Mouse (Mus musculus) heart, adult 9 months (tissue): ENCODE measurements around the gene Gm1113.

Experiments
- DNase-seq, 2 experiments: peaks; one replicate each; pipeline ENCODE4 v3.0.0; 2022; ENCODE audit warnings: low spot score in 2 of 2

Gene Gm1113

DNA sequence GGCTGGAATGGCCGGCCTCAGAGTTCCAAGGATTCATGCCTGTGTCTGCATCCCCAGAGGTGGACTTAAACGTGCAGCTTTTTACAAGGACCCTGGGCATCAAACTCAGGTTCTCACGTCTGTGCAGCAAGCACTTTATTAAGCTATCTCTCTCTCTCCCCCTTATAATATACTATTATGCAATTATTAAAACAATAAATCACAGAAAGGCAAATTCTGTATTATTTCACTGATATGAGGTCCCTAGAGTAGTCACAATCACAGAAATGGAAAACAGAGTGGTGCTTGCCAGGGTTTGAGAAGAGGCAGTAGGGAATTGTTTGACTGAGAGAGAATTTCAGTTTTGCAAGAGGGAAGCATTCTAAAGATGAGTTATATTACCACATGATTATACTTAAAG is 11.1 kb upstream of the Gm1113 start:
- DNase-seq = no peak

DNA sequence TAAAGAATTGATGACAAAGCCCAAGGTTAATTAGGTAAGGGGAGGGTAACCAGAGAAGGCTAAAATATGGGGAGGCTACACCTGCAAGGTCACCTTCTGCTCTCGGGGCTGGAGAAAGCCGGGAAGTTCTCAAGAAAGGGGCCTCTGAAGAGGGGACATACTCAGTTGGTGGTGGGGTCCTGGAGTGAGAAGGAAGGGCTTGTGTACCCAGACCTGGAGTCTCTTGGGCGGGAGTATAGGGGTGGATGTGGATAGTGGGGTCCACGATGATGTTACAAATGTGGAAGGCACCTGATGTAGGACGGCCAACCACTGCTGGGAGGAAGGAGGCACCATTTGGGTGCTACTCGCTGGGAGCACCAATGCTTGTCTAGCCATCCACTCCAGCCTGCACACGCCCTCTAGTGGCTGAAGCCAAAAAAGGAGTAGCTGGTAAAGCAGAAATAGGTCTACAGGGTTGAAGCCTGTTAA is 5.9 kb upstream of the Gm1113 start:
- DNase-seq = peak; percentile 51 to 74

GRCm38 (mm10) chr9:35523541-35523940 is 5.5 kb upstream of the Gm1113 start:
- peak; percentile 71 to 78 for DNase-seq

- no peak for DNase-seq
These were observed 4.9 kb upstream of the Gm1113 start for GRCm38 (mm10) chr9:35522821-35523515.

- no peak for DNase-seq
These were observed 4.2 kb upstream of the Gm1113 start for GRCm38 (mm10) chr9:35522241-35522640.

DNA sequence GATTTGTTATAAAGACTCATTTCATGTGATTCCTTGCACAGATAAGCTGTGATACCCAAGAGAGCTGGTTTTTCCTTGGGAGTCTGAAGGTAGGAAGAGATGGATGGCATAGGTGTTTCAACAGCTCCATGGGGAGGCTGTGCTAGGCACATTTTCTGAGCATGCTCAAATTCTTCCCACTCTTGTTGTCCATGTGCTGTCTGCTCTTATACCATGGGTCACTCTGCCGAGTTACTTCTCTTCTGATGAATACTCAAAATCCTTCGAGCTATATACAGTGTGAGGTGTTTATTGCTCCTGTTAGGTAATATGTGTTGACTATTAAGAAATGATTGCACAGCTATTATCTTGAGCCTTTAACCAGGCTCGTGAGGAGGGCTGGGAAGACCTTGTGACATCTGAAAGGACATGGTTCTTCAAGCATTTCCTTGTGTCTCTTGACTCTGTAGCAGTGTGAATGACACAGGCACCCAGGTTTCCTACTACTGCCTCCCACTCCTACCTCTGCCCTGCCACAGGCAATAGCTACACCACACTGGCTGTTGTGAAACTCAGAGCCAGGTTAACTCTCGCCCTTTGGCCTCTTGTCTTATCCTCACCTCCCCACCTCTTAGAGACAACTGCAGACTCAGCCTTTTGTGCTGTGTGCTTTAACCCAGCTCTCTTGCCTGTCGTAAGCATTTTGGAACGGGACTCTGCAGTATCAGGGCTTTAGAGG is 2.7 kb upstream of the Gm1113 start:
- no peak for DNase-seq

DNA sequence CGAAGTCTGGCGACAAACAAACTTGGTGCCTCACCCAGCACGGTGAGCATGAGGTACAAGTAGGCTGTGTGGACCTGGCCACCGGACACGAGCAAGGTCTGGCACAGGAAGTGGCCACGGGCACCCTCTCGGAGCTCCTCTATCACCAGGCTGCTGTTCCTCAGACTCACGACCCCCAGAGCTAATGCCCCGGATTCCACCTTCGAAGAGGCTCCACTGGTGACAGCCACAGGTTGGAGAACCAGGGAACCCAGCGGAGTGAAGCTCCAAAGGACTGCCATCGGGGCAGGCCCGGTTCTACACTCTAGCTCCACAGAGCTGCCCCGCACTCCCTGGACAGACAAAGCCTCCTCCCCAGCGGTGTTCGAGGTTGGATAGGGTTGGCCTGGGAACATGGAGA is 1.4 kb downstream of the Gm1113 start:
- no peak for DNase-seq

GRCm38 (mm10) chr9:35516182-35516581 is 1.9 kb downstream of the Gm1113 start:
- DNase-seq = no peak

DNA sequence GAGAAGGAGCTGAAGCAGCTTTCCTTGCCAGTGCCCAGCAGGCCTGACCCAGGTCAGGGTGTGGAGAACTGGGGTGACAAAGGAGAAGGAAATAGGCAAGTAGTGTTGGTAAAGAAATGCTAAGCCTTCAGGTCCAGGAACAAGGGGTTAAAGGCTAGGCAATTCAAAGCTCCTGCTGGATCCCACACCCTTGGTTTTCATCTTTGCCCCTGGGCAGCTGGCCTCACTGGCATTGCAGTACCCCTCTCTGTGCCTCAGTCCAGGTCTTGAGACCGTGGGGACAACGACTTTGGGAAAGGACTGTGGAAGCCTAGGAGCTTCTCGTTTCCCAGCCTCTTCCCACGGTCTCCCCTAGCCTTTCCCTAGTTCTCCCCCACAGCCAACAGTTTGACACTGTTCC is 4.2 kb downstream of the Gm1113 start:
- DNase-seq = no peak

GRCm38 (mm10) chr9:35508234-35508633 is 9.8 kb downstream of the Gm1113 start:
- DNase-seq = peak; percentile 82 to 83

DNA sequence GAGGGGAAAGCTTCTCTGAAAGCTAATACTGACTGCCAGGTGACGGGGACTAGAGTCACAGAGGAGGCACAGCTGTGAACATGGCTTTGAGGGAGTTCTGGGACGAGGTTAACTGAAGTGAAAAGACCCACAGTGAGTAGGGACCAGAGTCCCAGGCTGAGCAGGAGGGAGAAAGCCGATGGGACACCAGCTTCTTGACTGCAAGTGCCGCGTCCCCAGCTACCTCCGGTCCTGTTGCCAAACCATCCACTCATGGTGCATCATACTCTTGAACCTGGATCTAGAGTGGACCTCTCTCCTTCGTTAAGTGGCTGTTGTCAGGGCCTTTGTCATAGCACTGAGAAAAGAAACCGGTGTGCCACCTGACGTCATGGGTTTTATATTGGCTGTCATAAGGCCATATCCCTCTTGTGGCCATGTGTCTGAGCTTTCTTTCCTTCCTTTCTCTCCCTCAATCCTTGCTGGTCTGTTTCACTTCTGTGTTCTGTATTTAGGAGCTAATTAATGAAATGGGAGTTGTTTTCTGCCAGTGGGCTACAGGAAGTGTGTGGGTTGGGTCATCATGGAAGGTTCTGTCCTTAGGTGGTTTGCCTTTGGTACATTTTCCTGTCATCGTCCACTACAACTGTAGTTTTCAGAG is 15.6 kb downstream of the Gm1113 start:
- DNase-seq = no peak

DNA sequence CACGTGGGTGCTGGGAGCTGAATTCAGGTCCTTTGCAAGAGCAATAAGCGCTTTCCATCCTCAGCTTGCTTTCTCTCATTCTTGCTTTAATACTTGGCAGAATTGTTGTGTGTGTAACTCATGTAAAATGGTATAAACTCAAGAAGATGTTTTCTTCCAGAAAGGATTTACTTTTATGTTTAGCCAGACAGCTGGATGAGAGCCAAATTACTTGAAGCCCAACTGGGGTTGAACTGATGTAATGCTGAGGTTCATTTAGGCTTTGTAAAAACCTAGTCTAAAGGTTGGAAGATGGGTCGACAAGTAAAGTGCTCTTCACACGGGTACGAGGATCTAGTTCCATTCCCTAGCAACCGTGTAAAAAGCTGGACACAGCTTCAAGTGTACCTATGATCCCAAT is 18.1 kb downstream of the Gm1113 start:
- DNase-seq = no peak

DNA sequence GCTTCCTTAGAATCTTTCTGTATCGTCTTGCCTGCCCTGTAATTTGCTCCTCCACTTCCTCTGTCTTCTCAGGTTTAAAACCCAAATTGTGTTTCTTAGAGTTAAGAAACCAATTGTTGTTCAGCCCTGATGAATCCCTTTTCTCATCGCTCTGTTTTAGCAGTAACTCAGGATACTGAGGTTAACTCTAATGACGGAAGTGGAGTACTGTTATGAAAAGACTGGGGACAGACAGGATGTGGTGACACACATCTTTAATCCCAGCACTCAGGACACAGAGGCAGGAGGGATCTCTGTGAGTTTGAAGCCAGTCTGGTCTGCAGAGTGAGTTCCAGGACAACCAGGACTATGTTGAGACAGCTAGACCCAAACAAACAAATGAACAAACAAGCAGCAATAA is 22.6 kb downstream of the Gm1113 start:
- DNase-seq = no peak

DNA sequence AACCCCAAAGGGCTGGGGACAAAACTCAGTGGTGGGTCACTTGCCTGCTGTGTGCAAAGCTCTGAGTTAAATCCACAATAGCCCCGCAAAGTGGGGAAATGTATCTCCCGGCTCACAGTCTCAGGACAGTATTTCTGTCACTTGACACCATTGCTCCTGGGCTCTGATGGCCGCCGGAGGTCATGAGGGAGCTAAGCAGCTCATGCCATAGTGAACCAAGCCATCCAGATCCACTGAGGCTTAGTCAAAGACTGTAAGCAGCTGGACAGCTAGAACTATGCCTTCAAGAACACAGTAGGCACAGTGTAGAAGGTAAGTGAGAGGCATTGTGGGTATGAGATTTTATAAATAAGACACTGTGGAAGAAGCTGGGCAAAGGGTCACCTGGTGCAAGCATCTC is 23.1 kb downstream of the Gm1113 start:
- no peak for DNase-seq

DNA sequence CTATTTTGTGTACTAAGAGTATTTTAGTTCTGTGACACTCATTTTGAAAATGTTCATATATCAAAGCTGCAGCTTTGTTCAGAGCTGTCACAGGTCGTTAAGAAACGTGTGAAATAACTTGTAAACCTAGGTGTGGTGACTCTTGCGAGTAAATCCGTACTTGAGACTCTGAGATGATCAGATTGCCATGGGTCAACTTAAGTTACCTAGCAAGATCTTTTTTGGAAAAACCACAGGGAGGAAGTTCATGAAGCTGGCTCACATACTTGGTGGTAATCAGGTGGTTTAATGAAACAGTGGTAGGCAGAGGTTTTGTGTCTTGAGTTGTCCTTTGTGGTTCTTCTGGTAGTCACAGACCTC is 24.4 kb downstream of the Gm1113 start:
- DNase-seq = no peak

DNA sequence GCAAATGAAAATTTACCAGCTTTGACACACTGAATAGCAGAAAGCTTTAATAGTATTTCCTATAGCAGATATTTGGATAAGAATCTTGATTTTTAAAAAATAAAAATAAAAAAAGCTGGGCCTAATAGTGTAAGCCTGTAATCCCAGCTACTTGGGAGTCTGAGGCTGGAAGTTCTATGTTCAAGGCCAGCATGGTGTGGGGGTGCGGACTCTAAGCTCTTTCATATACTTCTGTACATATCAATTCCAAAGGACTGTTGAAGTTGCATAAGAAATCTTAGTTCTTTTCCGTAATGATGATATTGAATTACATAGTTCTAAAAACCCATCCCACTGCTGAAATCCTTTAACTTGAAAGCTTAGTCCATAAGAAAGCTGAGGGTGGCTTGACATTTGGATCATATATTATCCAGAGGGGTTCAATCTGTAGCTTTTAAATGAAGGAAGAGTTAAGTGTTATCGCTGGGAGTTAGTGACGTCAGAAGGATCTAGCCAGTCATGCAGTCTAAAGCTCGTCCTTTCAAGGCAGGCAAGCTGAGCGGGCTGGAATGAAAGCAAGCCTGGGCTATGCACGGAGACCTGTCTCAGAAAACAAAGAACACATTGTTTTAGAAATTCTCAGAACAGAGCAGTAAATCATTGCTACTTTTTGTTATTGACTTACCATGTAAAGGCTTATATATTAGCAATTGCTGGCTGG is 24.9 kb downstream of the Gm1113 start:
- no peak for DNase-seq

DNA sequence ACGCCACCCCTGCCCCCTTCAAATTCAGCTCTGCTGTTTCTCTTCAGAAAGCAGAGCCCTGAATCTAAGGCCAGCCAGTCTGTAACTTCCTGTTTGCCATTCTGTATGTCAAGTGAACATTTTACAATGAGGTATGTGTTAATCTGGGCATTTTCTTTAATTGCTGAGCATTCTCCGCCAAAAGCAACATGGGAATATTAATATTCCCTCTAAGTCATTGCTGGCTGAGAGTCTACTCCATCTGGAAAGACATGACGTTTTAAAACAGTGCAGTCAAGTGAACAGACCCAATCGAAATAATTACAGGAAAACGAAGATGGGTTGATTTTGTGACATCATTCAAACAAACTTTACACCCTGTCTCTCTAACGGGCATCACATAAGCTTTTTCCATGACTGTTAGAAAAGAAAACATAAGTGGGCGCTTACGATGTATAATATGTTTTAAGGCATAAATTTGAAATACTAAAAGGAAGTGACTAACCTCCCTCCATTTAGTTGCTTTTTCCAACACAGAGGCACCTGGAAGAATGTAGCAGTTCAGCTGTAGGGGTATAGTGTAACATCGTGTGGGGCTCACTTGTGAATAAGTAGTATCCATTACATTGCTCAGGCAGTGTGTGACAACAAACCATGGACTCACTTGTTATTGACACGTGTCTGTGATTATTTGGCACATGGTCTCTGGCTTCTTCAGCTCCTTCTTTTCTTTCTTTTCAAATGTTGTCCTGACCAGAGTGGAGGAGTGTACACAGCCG is 26.8 kb downstream of the Gm1113 start:
- no peak for DNase-seq

DNA sequence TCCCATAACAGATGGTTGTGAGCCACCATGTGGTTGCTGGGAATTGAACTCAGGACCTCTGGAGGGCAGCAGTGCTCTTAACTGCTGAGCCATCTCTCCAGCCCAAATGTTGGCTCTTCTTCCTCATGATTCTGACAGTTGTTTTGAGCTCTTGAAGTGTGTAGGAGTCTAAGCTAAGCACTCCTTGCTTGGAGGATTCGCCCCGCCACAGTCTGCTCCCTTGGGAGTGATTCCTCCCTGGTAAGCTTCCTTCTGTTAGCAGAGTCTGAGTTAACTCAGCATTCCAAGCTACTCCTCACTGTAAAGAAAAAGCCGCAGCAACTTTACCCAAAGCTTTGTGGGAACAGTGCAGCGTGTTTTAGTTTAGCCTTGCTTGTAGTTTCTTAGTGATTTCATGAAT is 29.6 kb downstream of the Gm1113 start:
- no peak for DNase-seq

- DNase-seq = peak in 1 of 2 experiments; percentile 14
These were observed 31.5 kb downstream of the Gm1113 start for GRCm38 (mm10) chr9:35486616-35487015.

- DNase-seq = no peak
These were observed 34.1 kb downstream of the Gm1113 start for GRCm38 (mm10) chr9:35483949-35484348.

DNA sequence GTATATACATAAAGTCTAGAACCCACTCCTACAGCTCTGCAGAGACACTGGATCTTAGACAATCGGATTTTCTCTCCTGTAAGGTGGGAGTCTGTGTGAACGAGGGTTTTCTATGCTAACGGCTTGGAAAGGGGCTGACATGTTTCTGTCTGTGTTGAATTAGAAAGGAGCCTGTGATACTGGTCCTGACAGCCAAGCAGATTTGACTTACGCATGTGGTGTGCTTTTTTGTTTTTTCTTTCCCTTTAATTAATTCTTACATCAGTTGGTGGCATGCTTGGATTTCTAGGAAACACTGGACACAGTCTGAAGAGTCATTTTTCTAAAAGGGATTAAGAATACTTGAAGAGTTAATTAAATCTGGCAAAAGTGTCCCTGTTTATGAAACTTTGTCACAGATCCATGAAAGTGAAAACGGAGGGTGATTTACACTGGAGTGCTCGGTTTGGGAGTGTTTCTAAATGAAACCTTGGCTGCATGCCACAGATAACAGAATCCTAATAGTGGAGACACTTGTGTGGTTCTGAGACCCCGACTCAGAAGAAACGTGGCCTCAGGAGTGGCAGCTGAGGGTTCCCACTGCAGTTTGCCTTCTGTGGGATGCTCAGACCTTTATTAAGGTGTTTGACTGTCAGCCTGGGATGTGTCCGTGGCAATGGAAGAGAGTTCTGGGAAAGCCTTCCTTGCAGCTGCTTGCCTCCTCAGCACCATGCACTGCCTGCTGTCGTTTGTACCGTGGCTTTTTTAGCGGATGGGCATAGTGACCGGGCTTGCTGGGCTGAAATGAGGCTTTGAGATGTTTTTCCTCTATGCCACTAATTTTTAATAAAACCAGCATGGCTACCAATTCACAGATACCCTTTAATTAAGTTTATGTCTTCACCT is 35.8 kb downstream of the Gm1113 start:
- DNase-seq = no peak
